Mouse (Mus musculus) adrenal gland, adult 18-20 months (tissue): ENCODE data around the gene Armc5. TPM values are rescaled to one million over a fixed set of nuclear protein-coding genes. Genes with fewer than 3 reads are reported as not detected.

Source experiments
- DNase-seq, 2 experiments: peaks; one replicate each; pipeline ENCODE4 v3.0.0; 2021 to 2022; ENCODE audit warnings: low spot score in 2 of 2
- microRNA-seq, 2 experiments: library from miRNA; unstranded; fragments of <30 nt; microRNA quantifications; one replicate each; pipeline ENCODE4 v1.2.0; 2021; ENCODE audit warnings: borderline number of aligned reads in 2 of 2
- total RNA-seq, 2 experiments: library from RNA; stranded (reverse); gene quantifications; 1 replicate in 1 of 2; 2 replicates in 1 of 2; pipeline ENCODE4 v1.2.3; 2021

Armc5 gene
- total RNA-seq, 2 experiments from 2014 or later: 17.7 to 23.2 TPM

DNA sequence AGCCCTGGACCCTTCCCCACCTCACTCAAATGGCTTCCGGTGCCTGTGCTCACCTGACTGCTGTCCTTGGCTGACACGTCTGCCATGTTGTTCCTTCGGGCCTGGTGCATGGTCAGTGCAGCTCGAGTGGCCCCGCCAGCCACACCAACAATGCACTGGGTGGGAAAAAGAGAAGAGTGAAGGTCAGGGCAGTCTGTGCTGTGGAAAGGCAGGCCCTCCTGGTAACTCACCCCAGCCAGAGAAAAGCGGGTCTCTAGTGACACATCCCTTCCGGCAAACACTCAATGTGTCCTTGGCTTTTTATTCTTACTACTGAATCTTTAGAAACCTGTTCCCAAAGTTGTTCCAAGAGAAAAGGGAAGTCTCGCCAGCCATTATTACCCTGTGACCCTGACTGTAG lies 47.9 kb downstream of the Armc5 start:
- no peak for DNase-seq

DNA sequence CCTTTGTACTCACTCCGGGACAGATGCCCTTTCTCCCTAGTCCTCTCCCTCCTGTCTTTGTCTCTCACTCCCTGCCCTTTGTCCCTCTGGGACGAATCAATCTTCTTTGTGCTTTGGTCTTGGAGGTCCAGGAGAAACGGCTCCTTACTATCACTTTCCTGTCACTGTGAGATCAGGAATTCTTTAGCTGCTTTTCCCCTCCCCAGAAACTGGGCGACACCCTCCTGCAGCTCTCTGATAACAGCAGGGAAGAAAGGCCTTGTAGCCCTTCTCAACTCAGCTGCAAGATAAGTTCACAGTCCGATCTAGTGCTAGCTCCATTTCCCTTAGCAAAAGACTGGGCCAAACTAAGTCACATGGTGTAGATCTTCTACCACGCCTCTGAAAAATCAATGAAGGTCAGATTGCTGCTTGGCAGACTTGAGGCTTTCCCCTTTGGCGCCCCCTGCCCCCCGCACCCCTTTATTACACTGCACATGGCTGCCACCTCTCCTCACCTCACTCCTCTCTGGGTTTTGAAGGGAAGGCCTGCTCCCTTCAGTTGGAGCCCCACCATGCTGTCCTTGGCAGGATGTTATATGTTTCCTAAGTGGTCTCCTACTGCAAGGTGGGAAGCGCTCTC lies 51.9 kb downstream of the Armc5 start:
- DNase-seq: no peak

Small RNA genes lying within 50 kb of the gene (microRNA-seq; reads per million reads assigned to microRNA genes)
- 0.61 to 0.95 reads per million in 2 experiments for gene Mir3103

Other genes starting within 250 kb of the Armc5 start
- gene Pycard, start 243.5 kb upstream of the Armc5 start, total RNA-seq: 1 to 10 TPM in 1 of 2 experiments, under 1 TPM in 1; 0.83 to 3.7 TPM
- gene Trim72, start 233.4 kb upstream of the Armc5 start, total RNA-seq: under 1 TPM in 1 of 2 experiments, not detected in 1; 0.29 TPM
- 1 to 10 TPM; 4.9 to 6.9 TPM for gene Itgam, start 174.7 kb upstream of the Armc5 start, total RNA-seq
- gene Gm49368, start 174.7 kb upstream of the Armc5 start, total RNA-seq: under 1 TPM in 1 of 2 experiments, not detected in 1; 0.10 TPM
- gene Itgax, start 107.8 kb upstream of the Armc5 start, total RNA-seq: 1 to 10 TPM; 1.7 to 6.2 TPM
- gene Itgad, start 83.0 kb upstream of the Armc5 start, total RNA-seq: under 1 TPM in 1 of 2 experiments, not detected in 1; 0.22 TPM
- 1 to 10 TPM; 3.3 to 6.3 TPM for gene Cox6a2, start 31.0 kb upstream of the Armc5 start, total RNA-seq
- 1 to 10 TPM; 5.2 to 6.0 TPM for gene 9130023H24Rik, start 689 bp downstream of the Armc5 start, total RNA-seq
- 10 to 100 TPM; 19.0 to 30.6 TPM for gene Tgfb1i1, start 9.5 kb downstream of the Armc5 start, total RNA-seq
- gene Slc5a2, start 28.3 kb downstream of the Armc5 start, total RNA-seq: 1 to 10 TPM in 1 of 2 experiments, not detected in 1; 1.3 TPM
- 10 to 100 TPM; 26.6 to 31.4 TPM for gene BC017158, start 60.8 kb downstream of the Armc5 start, total RNA-seq
- 10 to 100 TPM; 13.8 to 19.8 TPM for gene Rgs10, start 181.4 kb downstream of the Armc5 start, total RNA-seq
- gene Tial1, start 224.4 kb downstream of the Armc5 start, total RNA-seq: 10 to 100 TPM; 67.1 to 99.5 TPM